Mouse (Mus musculus): ENCODE measurements around the gene Phf19. TPM values are rescaled to one million over a fixed set of nuclear protein-coding genes. Genes with fewer than 3 reads are reported as not detected.

Phf19 gene
- polyA plus RNA-seq, 1 experiment, result 1.2 TPM

DNA sequence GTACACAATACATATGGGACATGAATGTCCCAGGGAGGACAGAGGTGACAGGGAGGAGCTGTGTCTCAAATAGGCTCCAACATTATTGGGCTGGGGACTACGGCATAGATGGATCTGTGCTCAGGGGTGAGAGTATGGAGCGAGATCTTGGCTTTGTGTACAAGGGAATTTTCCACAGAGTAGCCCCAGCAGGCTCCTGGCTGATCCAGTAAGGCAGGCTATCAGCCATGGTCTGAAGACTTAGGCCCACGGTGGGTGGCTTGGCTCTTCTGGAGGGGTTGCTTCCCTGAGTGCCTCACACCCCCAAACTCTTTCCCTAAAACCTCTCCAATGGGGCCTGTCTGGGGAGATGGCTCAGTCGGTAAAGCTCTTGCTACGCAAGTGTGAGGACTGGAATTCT, 26.4 kb upstream of the Phf19 start:
- no peak for DNase-seq (ENCODE audit: extremely low spot score in 1 of 2, low spot score in 1 of 2)

DNA sequence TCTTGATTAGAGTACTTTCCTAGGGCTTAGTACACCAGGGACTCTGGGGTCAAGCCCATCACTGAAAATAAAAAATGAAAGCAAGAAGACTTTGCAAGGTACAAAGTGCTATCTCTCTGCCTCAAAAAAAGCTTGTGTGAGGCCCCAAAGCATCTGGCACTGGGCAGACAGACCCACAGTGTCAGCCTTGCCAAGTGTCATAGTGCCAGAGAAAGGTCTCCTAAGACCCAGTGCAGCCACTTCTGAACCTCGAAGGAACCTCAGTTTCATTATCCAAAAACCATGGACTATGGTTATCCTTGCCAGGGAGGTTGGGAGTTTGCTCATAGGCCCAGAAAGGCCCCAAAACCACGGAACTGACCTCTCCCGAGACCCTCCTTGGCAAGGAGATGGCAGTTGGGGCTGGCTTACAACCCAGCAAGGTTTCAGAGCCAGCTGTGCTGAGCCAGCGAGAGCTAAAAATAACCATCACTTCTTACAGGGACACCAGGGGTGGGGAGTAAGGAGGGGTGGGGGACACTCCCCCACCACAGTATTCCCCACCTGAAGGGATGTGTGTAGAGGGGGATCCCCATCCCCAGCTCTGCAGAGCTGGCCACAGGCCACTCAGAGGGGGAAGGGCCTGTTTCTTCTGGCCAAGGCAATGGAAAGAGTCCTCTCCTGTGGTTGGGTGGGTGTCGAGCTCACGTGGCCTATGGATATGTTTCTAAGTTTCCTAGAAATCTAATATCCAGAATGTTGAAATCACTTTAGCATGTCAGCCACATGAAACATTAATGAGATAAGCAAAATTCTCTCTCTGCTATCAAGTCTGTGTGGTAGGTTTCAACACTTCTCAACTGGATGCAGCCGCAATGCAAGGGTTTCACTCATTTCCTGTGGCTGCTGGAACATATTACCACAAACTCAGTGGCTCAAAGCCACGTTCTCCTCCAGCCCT, 24.7 kb upstream of the Phf19 start:
- no peak for DNase-seq (ENCODE audit: extremely low spot score in 1 of 2, low spot score in 1 of 2)

DNA sequence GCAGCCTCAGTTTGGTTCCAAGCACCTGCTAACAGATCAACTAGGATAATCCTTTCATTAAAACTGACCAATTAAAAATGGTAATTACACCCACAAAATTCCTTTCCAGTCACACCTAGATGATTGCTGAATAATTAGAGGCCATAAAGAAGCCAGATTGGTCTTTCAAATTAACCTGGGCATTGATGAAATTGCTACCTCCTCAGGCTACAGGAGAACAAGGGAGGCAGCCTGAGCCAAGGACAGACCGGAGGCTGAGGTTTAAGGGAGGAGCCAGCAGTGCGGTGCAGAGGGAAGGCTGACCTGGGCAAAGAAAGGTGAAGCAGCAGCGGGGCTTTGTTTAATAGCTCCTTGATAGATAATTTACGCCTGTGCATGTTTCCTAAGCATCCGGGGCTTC, 23.6 kb upstream of the Phf19 start:
- no peak for DNase-seq (ENCODE audit: extremely low spot score in 1 of 2, low spot score in 1 of 2)

DNA sequence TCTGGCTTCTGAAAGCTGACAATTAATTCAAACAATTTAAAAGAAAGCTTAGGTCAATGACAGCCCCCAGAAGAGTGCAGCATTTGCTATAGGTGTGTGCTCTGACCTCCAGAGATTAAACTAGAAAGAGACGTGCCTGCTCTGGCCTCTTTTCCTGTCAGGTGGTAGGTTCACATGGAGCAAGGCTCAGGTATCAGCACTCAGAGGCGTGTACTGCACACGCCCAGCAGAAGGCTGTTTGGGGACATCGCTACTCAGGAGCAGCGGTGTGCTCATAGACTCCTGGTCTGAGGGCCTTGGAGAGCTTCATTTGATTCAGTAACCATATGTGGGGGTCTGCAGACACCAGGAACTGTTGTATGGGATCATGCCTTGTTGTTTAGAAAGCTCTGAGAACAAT, 13.5 kb upstream of the Phf19 start:
- no peak for DNase-seq (ENCODE audit: extremely low spot score in 1 of 2, low spot score in 1 of 2)

DNA sequence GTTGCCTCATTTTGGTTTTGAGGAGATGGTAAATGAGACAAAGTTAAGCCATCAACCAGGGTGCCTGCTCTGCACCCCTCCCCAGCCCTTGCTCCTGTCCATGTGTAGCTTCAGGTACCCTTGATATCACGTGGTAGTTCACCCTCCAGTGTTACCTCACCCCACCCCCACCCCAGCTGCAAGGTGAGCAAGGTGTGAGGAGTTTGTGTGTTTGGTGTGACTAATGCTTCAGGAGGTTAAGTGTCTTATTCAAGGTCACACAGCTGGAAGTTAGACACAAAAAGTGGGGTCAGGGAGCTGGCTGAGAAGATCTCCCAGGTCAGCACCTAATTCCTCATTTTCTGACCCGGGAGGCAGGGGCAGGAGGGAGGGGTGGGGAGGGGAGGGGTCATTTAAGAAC, 8.9 kb upstream of the Phf19 start:
- DNase-seq (ENCODE audit: extremely low spot score in 1 of 2, low spot score in 1 of 2), result no peak

DNA sequence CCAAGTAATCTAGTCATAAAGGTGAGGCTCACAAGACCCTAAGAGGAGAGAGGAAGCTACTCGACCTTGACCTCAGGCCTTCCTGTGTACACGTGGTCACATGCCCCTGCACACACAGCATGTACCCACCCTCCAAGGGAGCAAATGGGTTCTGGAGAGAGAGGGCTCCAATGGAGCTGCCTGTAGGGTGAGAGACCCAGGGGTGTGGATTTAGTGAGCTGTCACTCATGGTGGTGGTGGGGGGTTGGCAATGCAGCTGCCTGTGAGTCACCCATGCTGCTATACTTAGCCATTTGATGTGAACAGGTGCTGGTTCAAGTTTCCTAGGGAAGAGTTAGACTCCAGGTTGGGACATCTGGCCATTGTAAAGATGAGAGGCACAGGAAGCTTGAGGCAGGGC, 6.3 kb upstream of the Phf19 start:
- no peak for DNase-seq (ENCODE audit: extremely low spot score in 1 of 2, low spot score in 1 of 2)

DNA sequence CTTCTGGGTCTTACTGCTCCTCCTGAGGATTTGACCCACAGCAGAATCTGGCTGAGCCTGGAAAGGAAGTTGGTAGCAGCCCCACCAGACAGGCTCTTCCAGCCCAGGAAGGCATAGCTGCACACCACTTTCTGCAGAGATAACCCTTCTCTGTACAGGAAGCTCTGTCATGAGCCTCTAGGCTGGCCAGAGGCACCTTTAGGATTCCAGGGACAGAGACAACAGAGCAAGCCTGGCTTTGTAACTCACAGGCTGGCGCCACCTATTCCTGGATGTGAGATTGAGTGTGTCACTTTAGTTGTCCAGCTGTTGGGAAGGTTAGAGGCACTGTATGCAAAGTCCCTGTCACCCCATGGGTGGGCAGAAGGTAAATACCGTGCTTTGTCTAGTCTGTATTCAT, 1.3 kb upstream of the Phf19 start:
- no peak for DNase-seq (ENCODE audit: extremely low spot score in 1 of 2, low spot score in 1 of 2)

DNA sequence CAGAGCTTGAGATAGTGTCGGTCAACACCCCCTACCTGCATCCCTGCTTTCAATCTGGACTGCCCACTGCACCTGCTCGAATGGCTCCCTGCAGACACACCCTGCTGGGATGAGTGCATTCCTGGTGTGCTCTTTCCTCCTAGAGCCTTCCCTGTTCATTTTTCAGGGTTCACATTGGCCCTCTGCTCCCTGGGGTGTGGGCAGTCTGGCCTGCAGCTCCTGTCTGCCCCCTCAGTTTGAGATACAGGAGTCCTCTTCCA, 927 bp upstream of the Phf19 start:
- no peak for DNase-seq (ENCODE audit: extremely low spot score in 1 of 2, low spot score in 1 of 2)

DNA sequence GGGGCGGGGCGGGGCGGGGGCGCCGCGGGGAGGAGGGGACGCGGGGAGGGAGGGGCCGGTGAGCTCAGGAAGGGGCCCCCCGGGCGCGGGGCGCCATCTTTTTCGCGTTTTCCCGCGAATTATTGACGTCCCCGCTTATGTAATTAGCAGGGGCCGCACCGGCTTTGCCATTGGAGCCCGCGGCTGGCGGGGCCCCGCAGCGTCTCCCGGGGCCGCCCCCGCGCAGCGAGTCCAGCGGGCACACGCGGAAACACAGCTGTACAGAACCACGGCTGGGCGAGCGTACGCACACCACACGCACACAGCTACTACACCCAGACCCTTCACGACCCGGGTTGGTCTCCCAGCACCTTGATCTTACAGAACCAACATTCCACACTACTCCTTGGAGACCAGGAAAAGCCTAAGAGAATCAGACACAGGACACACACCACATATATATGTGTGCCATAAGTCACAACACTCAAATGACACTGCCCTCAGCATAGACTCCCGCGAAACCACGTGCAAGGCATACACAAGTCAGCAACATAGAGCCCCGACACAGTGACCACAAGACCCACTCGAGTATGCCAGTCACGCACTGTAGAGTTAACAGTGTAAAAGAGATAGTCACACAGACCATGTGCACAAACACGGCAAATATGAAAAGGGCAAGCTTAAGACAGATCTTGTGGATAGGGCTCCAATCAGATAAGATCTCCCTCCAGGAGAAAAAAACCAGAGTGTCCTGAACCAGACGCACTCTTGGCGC, 420 bp upstream of the Phf19 start:
- DNase-seq (ENCODE audit: extremely low spot score in 1 of 2, low spot score in 1 of 2), result no peak

DNA sequence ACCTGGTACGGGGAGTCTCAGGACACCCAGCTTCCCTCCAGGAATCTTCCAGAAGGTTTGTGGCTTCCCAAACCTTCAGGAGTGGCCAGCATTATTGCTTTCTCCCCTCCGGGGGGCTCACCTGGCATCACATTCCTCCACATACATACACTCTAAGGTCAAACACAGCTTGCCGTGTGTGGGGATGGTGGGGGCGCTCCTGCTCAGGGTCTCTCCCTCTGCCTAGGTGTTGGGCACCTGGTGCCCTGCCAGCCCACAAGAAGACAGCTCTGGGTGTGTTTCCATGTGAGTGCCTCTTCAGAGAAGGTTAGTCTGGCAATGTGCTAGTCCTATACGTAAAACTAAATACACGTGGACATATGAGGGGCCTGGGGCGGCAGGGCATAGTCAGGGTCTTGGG, 1.2 kb downstream of the Phf19 start:
- no peak for DNase-seq (ENCODE audit: extremely low spot score in 1 of 2, low spot score in 1 of 2)

DNA sequence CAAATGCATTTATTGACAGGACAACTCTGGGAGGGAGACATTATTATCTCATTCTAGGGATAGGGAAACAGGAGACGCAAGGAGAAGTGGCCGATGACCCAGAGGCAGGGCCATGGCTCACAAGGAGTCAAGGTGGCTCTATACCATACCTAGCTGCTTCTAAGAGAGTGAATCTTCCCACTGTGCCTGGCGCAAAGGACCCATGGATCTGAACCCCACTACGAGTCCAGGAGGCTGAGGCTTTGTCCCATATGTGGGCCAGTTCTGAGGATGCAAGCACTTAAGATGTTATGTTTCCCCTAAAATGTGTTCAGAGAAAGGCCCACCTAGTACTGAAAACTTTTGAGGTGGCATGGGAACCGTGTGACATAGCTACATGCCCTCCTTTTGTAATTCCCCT, 2.0 kb downstream of the Phf19 start:
- DNase-seq (ENCODE audit: extremely low spot score in 1 of 2, low spot score in 1 of 2), result no peak

DNA sequence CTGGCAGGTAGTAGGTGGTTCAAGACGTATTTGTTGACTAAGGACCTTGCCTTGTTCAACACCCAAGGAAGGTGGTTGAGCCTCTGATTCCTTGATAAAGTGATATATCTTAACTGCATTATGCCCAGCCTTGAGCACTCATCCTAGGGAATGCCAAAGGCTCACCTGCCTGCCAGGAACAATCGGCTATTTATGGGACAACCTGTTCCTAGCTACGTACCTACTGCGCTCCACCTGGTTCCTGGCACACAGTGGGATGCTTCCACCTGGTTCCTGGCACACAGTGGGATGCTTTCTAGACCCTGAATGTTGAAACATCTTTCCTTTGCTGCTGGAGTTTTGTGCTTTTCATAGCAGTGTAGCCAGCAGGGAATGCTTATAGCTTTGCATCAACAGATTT, 4.1 kb downstream of the Phf19 start:
- no peak for DNase-seq (ENCODE audit: extremely low spot score in 1 of 2, low spot score in 1 of 2)

DNA sequence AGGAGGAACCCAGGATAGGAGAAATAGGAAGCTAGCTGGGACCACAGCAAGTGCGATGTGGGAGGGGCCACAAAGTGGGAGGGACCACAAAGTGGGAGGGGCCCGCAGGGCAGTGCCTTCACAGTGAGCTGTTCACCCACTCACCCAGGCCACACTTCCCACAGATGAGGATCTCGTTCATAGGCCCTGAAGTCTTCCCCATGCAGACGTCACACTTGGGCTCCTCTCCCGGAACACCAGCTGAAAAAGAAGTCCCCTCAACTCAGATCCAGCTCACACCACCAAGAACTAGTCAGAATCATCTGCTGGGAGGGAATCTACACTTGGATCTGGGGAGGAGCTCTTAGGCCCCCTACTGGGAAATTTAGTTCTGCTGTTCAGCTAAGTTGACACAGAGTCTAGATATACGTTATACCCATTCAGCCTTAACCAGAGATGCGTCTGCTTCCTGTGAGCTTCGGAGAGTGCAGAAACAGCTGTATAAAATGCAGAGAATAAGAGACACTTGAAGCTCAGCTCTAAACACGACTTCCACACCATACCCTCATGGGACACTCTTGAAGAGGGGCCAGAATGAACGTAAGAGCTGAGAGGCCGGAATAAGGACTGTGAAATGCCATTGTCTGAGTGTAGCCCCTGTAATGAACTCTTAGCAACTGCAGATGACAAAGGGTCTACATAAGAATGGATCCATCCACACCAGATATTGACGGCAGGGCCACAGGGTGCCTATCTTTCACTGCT, 6.8 kb downstream of the Phf19 start:
- no peak for DNase-seq (ENCODE audit: extremely low spot score in 1 of 2, low spot score in 1 of 2)

DNA sequence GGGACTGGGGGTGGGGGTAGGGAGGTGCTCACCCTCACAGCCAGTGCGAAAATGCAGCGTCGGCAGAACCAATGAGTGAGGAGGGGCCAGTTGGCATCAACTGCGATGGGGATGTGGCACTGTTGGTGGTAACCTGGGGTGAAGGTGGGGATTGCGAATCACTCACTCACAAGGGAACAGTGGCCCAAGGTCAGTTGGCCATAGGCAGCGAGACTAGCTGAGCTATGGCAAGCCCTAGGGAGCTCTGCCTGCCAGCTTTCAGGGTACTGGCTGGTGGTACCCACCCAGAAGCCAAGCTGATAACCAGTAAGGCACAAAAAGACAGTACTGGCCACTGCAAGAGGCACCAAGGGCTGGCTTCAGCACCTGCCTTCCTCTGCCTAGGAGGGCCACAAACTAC, 7.4 kb downstream of the Phf19 start:
- no peak for DNase-seq (ENCODE audit: extremely low spot score in 1 of 2, low spot score in 1 of 2)

DNA sequence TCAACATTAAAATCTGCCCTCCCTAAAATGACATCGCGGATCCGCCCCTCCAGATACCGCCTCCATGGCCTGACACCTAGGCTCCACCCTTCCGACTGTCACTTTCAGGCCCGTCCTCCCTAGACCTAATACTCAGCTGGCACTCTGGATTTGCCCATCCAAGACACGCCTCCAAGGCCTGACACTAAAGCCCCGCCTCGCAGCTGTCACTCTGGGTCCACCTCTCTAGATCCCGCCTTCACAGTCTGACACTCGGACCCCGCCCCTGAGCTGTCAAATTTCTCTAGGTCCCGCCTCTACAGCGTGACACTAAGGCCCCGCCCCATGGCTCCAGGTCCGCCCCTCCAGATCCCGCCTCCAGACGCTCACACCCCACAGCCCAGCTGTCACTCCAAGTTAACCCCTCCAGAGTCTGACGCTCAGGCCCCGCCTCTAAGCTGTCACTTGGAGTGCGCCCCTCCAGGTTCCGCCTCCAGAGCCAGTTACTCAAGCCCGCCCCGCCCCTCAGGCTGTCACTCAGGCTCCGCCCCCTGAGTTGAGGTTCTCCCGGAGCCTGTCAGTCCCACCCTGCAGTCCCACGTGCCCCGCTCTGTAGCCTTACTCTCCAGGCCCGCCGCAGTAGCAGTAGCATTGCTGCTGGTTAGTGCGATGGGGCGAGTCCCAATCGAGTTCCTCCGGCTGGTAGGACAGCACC, 8.8 kb downstream of the Phf19 start:
- DNase-seq (ENCODE audit: extremely low spot score in 1 of 2, low spot score in 1 of 2), result peak; percentile 98 to 99

DNA sequence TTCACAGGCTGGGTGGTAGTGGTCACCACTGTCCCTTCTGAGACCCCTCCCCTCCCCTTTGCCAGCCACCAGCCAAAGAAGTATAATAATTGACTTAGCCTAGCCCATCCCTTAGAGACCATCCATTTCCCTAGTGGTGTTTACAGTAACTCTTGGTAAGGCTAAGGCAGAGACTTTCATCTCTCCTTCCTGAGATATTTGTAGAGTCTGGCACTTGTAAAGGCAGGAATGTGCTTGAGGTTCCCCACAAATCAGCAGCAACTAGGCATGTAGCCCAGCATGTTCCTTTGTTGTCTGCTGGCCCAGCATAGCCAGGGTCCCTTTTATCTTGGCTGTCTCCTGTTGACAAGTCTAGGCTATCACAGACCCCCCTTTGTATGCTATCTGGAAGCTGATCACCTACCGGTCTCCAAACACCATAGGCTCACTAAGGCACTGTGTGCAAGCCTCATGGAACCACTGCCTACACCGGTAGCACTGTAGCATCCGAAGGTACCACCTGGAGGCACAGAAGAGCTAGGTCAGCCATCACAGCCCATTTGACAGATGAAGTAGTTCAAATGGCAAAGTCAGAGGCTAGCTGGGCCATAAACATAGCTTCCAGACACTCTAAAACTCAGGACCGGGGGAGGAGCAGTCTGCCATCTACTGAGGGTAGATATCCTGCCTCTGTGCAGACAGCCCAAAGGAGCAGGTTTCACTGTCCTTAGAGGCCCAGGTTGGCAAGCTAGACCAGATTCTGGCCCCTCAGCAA, 10.0 kb downstream of the Phf19 start:
- no peak for DNase-seq (ENCODE audit: extremely low spot score in 1 of 2, low spot score in 1 of 2)

DNA sequence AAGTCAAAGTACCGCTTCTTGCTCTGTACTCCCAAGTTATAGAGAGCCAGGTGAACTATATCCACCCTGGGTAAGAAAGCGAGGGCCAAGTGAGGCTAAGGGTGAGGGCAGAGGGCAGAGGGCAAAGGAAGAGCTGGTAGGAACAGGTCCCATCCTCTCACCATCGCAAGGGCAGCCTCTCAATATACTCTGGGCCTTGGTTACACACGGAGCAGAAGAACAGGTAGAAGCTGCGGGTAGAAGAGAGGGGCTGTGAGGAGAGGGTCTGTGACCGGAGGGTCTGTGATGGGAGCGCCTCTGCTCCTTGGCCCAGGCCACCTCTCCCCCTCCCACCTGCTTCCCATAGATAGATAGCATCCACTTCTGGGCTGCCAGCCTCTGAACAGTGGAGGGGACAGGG, 10.6 kb downstream of the Phf19 start:
- DNase-seq (ENCODE audit: extremely low spot score in 1 of 2, low spot score in 1 of 2), result no peak

DNA sequence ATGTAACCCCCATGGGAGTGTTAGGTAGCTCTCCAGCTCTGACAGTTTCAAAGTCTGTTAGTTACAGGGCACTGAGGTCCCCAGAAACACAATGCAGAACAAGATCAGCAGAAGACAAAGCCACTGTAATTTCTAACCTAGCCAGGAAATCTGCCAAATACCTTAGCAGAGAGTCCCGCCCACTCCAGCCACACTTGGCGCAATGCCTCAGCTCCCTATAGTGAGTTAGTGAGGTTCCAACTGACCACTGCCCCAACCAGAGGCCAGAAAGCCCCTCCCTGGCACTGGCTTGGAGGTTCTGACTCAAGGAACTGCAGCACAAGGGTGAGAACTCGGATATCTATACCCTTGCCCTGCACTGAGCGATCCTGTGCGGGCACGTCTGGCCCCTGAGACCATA, 11.1 kb downstream of the Phf19 start:
- DNase-seq (ENCODE audit: extremely low spot score in 1 of 2, low spot score in 1 of 2), result no peak

DNA sequence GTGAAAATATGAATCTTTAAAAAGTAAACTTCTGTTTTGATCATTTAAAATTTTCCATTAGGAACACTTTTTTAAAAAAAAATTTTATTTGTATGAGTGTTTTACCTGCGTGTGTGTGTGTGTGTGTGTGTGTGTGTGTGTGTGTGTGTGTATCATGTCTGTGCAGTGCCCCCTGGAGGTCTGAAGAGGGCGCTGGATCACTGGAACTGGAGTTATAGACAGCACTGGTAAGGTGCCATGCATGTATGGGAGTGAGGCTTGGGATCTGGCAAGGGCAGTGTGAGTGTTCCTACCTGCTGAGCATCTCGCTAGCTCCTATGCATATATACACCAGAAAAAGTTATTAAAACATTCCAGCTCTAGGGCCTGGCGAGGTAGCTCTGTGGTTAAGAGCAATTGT, 12.1 kb downstream of the Phf19 start:
- DNase-seq (ENCODE audit: extremely low spot score in 1 of 2, low spot score in 1 of 2), result no peak

DNA sequence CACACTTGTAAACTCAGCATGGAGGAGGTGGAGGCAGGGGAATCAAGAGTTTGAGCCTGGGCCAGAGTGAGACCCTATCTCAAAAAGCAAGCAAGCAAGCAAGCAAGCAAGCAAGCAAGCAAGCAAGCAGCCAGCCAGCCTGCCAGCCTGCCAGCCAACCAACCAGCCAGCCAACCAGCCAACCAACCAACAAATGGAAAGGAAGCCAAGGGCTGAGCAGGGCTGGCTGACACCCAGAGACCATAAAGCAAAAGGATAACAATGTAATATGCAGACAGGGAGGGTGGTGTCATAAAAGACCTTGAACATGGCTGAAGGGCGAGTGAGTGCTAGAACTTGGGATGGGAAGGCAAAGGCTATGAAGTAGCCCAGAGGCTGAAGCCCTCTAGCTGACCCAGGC, 13.4 kb downstream of the Phf19 start:
- DNase-seq (ENCODE audit: extremely low spot score in 1 of 2, low spot score in 1 of 2), result no peak

All from frontal cortex, adult 2 months (tissue).